Mouse (Mus musculus) neural tube, embryonic 13.5 days (tissue): Measurements from ENCODE around the gene 4930562C15Rik. TPM values are rescaled to one million over a fixed set of nuclear protein-coding genes. Genes with fewer than 3 reads are reported as not detected.

Experiments
- ATAC-seq: fragments of 200-750 bp; cut with Nextera tagmentation; 2 replicates; pipeline ENCODE4 v1.8.0; 2017; ENCODE audit warnings: low read depth, mild to moderate bottlenecking, moderate TSS enrichment, moderate library complexity
- H3K27ac ChIP-seq: fragments of 300-500 bp; sonication (generic); replicated peaks from 2 replicates; pipeline ENCODE4 v1.5.1; 2015; ENCODE audit warnings: moderate library complexity, mild to moderate bottlenecking, inconsistent platforms
- H3K27me3 ChIP-seq: fragments of 300-500 bp; sonication (generic); 2 replicates; pipeline ENCODE4 v1.6.1; 2015; ENCODE audit warnings: mild to moderate bottlenecking, inconsistent platforms
- H3K36me3 ChIP-seq: fragments of 300-500 bp; sonication (generic); 2 replicates; pipeline ENCODE4 v1.6.1; 2015; ENCODE audit warnings: mild to moderate bottlenecking, inconsistent platforms
- H3K4me1 ChIP-seq: fragments of 300-500 bp; sonication (generic); replicated peaks from 2 replicates; pipeline ENCODE4 v1.6.1; 2015; ENCODE audit warnings: inconsistent platforms
- H3K4me2 ChIP-seq: fragments of 300-500 bp; sonication (generic); 2 replicates; pipeline ENCODE4 v1.6.1; 2015; ENCODE audit warnings: inconsistent platforms, mild to moderate bottlenecking, moderate library complexity
- H3K4me3 ChIP-seq: fragments of 300-500 bp; sonication (generic); 2 replicates; pipeline ENCODE4 v1.5.1; 2015; ENCODE audit warnings: mild to moderate bottlenecking, inconsistent platforms
- H3K9ac ChIP-seq: fragments of 300-500 bp; sonication (generic); 2 replicates; pipeline ENCODE4 v1.6.1; 2015; ENCODE audit warnings: moderate library complexity, mild to moderate bottlenecking, inconsistent platforms
- H3K9me3 ChIP-seq: fragments of 300-500 bp; sonication (generic); 2 replicates; pipeline ENCODE4 v1.6.1; 2016; ENCODE audit warnings: inconsistent platforms
- WGBS: fragments of 180-500 bp; shearing (Covaris S2); methylation state at CpG from one replicate; pipeline ENCODE4 v1.1.7; 2015; 5-methylcytosine and 5-hydroxymethylcytosine counted together
- polyA plus RNA-seq: library from polyadenylated mRNA; unstranded; fragments of >200 nt; fragmentation: Nextera tagmentation; extraction: Ambion mirVana; gene quantifications from 2 replicates; pipeline ENCODE4 v1.2.1, GENCODE M21; 2015

Gene 4930562C15Rik
- polyA plus RNA-seq, 1 experiment from 2014 or later = 0.42 TPM

GRCm38 (mm10) chr16:4899711-4900110 is 64.5 kb downstream of the 4930562C15Rik start:
- ATAC-seq = no peak
- Histone ChIP-seq H3K9me3 (no peaks in the 10 kb centered on the region), H3K27me3 (no peaks in the 10 kb centered on the region), H3K4me3 (no peak overlapping the region), H3K27ac (no peak overlapping the region), H3K36me3 (no peaks in the 10 kb centered on the region; the same call in 1 of the 2 replicates), H3K4me2 (no peak overlapping the region), H3K4me1 (peaks cover 27% of the 10 kb centered on the region), H3K9ac (no peak overlapping the region)
- WGBS = 90% methylated on average over 2 of the region's 2 CpGs

GRCm38 (mm10) chr16:4901167-4901566 is 66.0 kb downstream of the 4930562C15Rik start:
- ATAC-seq = no peak
- no peaks in the 10 kb centered on the region for H3K27me3 ChIP-seq
- H3K9ac ChIP-seq = no peak overlapping the region
- H3K27ac ChIP-seq = peak overlapping the region; percentile 50; the same call in 1 of the 2 replicates
- H3K4me2 ChIP-seq = no peak overlapping the region
- 62% methylated on average over 7 of the region's 7 CpGs for WGBS
- H3K36me3 ChIP-seq = no peaks in the 10 kb centered on the region; the same call in 1 of the 2 replicates
- no peak overlapping the region for H3K4me3 ChIP-seq
- peaks cover 30% of the 10 kb centered on the region for H3K4me1 ChIP-seq
- no peaks in the 10 kb centered on the region for H3K9me3 ChIP-seq

DNA sequence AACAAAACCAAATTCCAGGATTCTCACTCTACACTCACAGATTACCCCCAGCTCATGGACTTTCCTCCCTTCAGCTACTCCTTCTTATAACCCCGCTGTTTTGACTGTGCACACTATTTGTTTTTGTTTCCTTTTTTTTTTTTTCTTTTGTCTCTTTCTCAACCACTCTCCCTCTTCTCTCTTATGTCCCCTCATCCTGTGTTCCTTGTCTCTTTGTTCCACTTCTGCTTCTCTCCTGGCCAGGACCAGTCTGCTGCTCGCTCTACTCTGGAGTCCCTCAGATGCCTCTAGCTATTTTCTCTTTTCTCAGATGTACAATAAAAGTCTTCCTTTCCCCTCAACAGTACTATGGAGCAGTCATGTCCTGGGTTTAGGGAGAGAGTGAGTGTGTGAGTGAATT is 67.2 kb downstream of the 4930562C15Rik start:
- H3K9ac ChIP-seq = no peak overlapping the region
- H3K4me1 ChIP-seq = peaks cover 19% of the 10 kb centered on the region
- H3K27me3 ChIP-seq = no peaks in the 10 kb centered on the region
- ATAC-seq = no peak
- no peaks in the 10 kb centered on the region for H3K9me3 ChIP-seq
- no peak overlapping the region for H3K4me2 ChIP-seq
- H3K27ac ChIP-seq = no peak overlapping the region
- no peak overlapping the region for H3K4me3 ChIP-seq
- no peaks in the 10 kb centered on the region for H3K36me3 ChIP-seq
- WGBS = 77% methylated on average over 2 of the region's 2 CpGs

GRCm38 (mm10) chr16:4903491-4904102 is 68.4 kb downstream of the 4930562C15Rik start:
- WGBS = 87% methylated on average over 6 of the region's 6 CpGs
- H3K36me3 ChIP-seq = peaks cover 4% of the 10 kb centered on the region; the same call in 1 of the 2 replicates
- H3K27me3 ChIP-seq = no peaks in the 10 kb centered on the region
- no peak overlapping the region for H3K4me2 ChIP-seq
- H3K9me3 ChIP-seq = no peaks in the 10 kb centered on the region
- no peak for ATAC-seq
- no peak overlapping the region for H3K27ac ChIP-seq
- H3K4me1 ChIP-seq = peaks cover 18% of the 10 kb centered on the region
- no peak overlapping the region for H3K9ac ChIP-seq
- no peak overlapping the region for H3K4me3 ChIP-seq

DNA sequence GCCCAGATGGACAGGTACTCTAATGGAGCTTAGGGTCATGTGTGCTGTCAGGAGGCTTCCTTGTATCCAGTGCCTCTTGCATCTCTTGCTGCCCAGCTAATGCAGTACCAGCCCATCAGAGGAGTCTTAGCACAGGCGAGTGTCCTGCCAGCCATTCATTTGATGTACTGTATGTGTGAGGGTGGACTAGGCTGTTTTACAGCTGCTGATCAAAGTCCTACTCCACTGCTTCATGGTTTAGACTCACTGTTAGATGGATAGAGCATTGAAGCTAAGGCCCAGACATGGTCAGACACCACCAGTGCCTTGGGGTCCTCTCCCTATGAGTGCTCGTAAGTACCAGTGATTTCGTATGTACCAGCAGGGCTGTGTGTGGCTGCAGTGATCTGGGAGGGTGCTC is 69.7 kb downstream of the 4930562C15Rik start:
- peaks cover 18% of the 10 kb centered on the region for H3K4me1 ChIP-seq
- ATAC-seq = no peak
- H3K4me3 ChIP-seq = no peak overlapping the region
- no peaks in the 10 kb centered on the region for H3K27me3 ChIP-seq
- no peaks in the 10 kb centered on the region for H3K9me3 ChIP-seq
- H3K9ac ChIP-seq = no peak overlapping the region
- no peak overlapping the region for H3K4me2 ChIP-seq
- no peak overlapping the region for H3K27ac ChIP-seq
- peaks cover 17% of the 10 kb centered on the region for H3K36me3 ChIP-seq
- WGBS = 81% methylated on average over 3 of the region's 3 CpGs

DNA sequence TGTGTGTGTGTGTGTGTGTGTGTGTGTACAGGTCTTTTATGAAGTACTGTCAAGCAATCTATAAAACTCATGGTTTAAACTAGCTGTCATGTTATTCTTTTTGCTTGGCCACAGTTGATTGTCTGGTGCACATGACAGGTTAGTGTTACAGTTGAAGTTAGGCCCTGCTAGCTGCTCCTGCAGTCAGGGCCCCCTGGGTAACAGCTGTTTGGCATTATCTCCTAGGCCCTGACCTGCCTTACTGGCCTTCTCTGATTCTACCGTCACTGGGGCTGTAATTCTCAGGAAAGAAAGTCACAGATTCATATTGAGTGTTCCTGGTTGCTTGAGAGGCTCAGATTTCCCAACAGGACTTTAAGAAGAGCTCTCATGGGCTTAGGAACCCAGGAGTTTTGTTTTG is 70.4 kb downstream of the 4930562C15Rik start:
- no peak for ATAC-seq
- H3K4me1 ChIP-seq = peaks cover 18% of the 10 kb centered on the region

GRCm38 (mm10) chr16:4906559-4906958 is 71.3 kb downstream of the 4930562C15Rik start:
- Histone ChIP-seq H3K4me3 (no peak overlapping the region), H3K27me3 (no peaks in the 10 kb centered on the region), H3K36me3 (peaks cover 32% of the 10 kb centered on the region), H3K9me3 (no peaks in the 10 kb centered on the region), H3K4me2 (no peak overlapping the region), H3K9ac (no peak overlapping the region), H3K4me1 (peaks cover 11% of the 10 kb centered on the region), H3K27ac (no peak overlapping the region)
- no peak for ATAC-seq

More for the DNA sequence above, 70.4 kb downstream of the 4930562C15Rik start:
- H3K27ac ChIP-seq = no peak overlapping the region
- H3K9ac ChIP-seq = no peak overlapping the region
- H3K4me3 ChIP-seq = no peak overlapping the region
- H3K9me3 ChIP-seq = no peaks in the 10 kb centered on the region
- 60% methylated on average over 1 of the region's 1 CpGs for WGBS
- peaks cover 23% of the 10 kb centered on the region for H3K36me3 ChIP-seq
- H3K27me3 ChIP-seq = no peaks in the 10 kb centered on the region
- no peak overlapping the region for H3K4me2 ChIP-seq

DNA sequence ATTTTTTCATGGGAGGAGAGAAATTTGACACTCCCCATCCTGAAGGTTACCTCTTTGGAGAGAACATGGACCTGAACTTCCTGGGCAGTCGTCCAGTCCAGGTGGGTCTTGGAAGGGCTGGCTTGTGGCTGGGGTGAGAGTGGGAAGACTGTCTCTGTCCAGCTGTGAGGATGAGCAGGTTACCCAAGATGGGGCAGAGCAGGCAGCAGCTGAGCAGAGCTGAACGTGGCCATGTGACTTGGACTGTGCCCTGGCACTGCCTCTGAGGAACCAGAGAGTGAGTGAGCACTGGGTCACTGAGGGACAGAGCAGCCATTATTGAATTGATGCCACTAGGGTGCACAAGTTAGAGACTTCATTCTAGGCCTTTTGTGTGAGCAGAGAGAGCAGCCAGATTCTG is 72.2 kb downstream of the 4930562C15Rik start:
- peaks cover 7% of the 10 kb centered on the region; the same call in 1 of the 2 replicates for H3K4me1 ChIP-seq
- WGBS = 75% methylated on average over 2 of the region's 2 CpGs
- H3K36me3 ChIP-seq = peaks cover 41% of the 10 kb centered on the region
- H3K9me3 ChIP-seq = no peaks in the 10 kb centered on the region
- H3K27me3 ChIP-seq = no peaks in the 10 kb centered on the region
- no peak overlapping the region for H3K9ac ChIP-seq
- no peak overlapping the region for H3K27ac ChIP-seq
- ATAC-seq = no peak
- no peak overlapping the region for H3K4me2 ChIP-seq
- no peak overlapping the region for H3K4me3 ChIP-seq

GRCm38 (mm10) chr16:4907972-4908371 is 72.8 kb downstream of the 4930562C15Rik start:
- Histone ChIP-seq H3K27me3 (no peaks in the 10 kb centered on the region), H3K4me3 (no peak overlapping the region), H3K9me3 (no peaks in the 10 kb centered on the region), H3K9ac (no peak overlapping the region), H3K4me2 (no peak overlapping the region), H3K27ac (no peak overlapping the region), H3K36me3 (peaks cover 47% of the 10 kb centered on the region), H3K4me1 (peaks cover 7% of the 10 kb centered on the region; the same call in 1 of the 2 replicates)
- ATAC-seq = no peak
- 56% methylated on average over 5 of the region's 5 CpGs for WGBS

DNA sequence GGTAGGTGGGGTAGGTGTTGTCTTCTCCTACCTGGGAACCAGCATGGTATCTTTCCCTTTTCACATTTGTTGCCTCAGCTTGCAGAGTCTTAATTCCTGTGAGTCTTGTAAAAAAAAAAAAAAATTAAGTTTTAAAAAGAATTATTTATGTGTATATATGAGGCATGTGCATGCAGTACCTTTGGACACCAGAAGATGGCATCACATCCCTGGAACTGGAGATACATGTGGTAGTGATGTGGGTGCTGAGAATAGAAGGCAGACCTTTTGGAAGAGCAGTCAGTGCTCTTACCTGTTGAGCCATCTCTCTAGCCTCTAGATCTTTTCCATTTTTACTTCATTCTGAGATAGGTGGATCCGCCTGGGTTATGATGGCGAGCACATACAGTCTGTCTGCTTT is 74.5 kb downstream of the 4930562C15Rik start:
- H3K9me3 ChIP-seq = no peaks in the 10 kb centered on the region
- peaks cover 61% of the 10 kb centered on the region for H3K36me3 ChIP-seq
- no peak overlapping the region for H3K4me3 ChIP-seq
- H3K27me3 ChIP-seq = no peaks in the 10 kb centered on the region
- no peak overlapping the region for H3K27ac ChIP-seq
- no peak overlapping the region for H3K9ac ChIP-seq
- WGBS = 97% methylated on average over 2 of the region's 2 CpGs
- H3K4me2 ChIP-seq = no peak overlapping the region
- ATAC-seq = no peak
- H3K4me1 ChIP-seq = peaks cover 8% of the 10 kb centered on the region

GRCm38 (mm10) chr16:4910758-4911157 is 75.5 kb downstream of the 4930562C15Rik start:
- WGBS = 93% methylated on average over 8 of the region's 8 CpGs
- Histone ChIP-seq H3K9me3 (no peaks in the 10 kb centered on the region), H3K4me1 (peaks cover 5% of the 10 kb centered on the region), H3K27me3 (no peaks in the 10 kb centered on the region), H3K27ac (no peak overlapping the region), H3K4me2 (no peak overlapping the region), H3K36me3 (peaks cover 69% of the 10 kb centered on the region), H3K4me3 (no peak overlapping the region), H3K9ac (no peak overlapping the region)
- ATAC-seq = no peak

- H3K36me3 ChIP-seq = peaks cover 83% of the 10 kb centered on the region
- no peak for ATAC-seq
- no peaks in the 10 kb centered on the region for H3K27me3 ChIP-seq
- peaks cover 5% of the 10 kb centered on the region for H3K4me1 ChIP-seq
- H3K9ac ChIP-seq = no peak overlapping the region
- H3K27ac ChIP-seq = 0 out of 2 replicates have a peak overlapping the region, but pooled peaks have one; percentile 55
- H3K4me2 ChIP-seq = no peak overlapping the region
- H3K9me3 ChIP-seq = no peaks in the 10 kb centered on the region
- WGBS = 76% methylated on average over 10 of the region's 10 CpGs
- no peak overlapping the region for H3K4me3 ChIP-seq
Measured at GRCm38 (mm10) chr16:4912074-4912648, 76.9 kb downstream of the 4930562C15Rik start.
